Mouse (Mus musculus): ENCODE data around the gene Agk.

DNA sequence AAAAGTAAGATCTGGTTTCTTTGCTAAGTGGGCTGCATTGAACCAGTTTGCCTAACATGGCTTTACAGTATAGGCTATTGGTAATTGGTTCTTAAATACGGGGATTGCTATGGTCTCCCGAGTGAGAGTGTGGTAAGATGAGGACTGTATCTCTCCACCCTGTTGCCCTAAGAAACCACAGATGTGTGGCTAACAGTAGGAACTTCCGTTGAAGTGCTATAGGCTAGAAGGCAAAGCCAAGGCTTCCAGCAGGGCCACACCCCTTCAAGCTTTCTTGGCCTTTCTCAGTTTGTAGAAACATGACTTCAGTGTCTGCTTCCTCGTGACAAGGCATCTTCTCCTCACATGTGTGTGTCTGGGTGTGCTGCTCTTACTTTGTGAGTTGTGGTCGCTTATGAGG is 24.3 kb upstream of the Agk start:
- TF ChIP-seq CTCF (IDR thresholded peaks at IDR 0.05; ENCODE audit: extremely low read depth, insufficient read length, insufficient replicate concordance, low read depth, low read length) (no peak), POLR2A (IDR thresholded peaks at IDR 0.05; ENCODE audit: low read depth, low read length) (no peak)

Measured in small intestine, adult 2 months (tissue).